Mouse (Mus musculus) limb, embryonic 14.5 days (tissue): ENCODE data around the gene Hist2h2ac. TPM values are rescaled to one million over a fixed set of nuclear protein-coding genes. Genes with fewer than 3 reads are reported as not detected.
"Not testable (repeated sequence)": the region's sequence is repeated elsewhere in the genome, so short reads cannot be mapped to it uniquely, and the experiment has no call there.

Source experiments
- ATAC-seq: fragments of 200-750 bp; cut with Nextera tagmentation; 2 replicates; pipeline ENCODE4 v1.8.0; 2017; ENCODE audit warnings: low read depth, moderate number of reproducible peaks, moderate TSS enrichment; ENCODE audit not compliant: low FRiP score
- DNase-seq: peaks from one replicate; pipeline ENCODE4 v3.0.0-alpha.2; 2015; ENCODE audit warnings: low spot score
- H3K27ac ChIP-seq: fragments of 300-500 bp; sonication (generic); replicated peaks from 2 replicates; pipeline ENCODE4 v1.5.1; 2014; ENCODE audit warnings: low read depth, mild to moderate bottlenecking, low read length, moderate library complexity, mixed read lengths
- H3K27me3 ChIP-seq: fragments of 300-500 bp; sonication (generic); 2 replicates; pipeline ENCODE4 v1.6.1; 2014; ENCODE audit warnings: low read length, mixed read lengths; ENCODE audit not compliant: control insufficient read depth, insufficient read depth
- H3K36me3 ChIP-seq: fragments of 300-500 bp; sonication (generic); 2 replicates; pipeline ENCODE4 v1.6.1; 2014; ENCODE audit warnings: mild to moderate bottlenecking, low read length, moderate library complexity, mixed read lengths; ENCODE audit not compliant: control insufficient read depth, insufficient read depth
- H3K4me1 ChIP-seq: fragments of 300-500 bp; sonication (generic); 2 replicates; pipeline ENCODE4 v1.6.1; 2014; ENCODE audit warnings: antibody characterized with exemption, low read length, mixed read lengths; ENCODE audit not compliant: control insufficient read depth, insufficient read depth
- H3K4me2 ChIP-seq: fragments of 300-500 bp; sonication (generic); replicated peaks from 2 replicates; pipeline ENCODE4 v1.6.1; 2014; ENCODE audit warnings: low read depth, mild to moderate bottlenecking, low read length, moderate library complexity; ENCODE audit not compliant: severe bottlenecking
- H3K4me3 ChIP-seq: fragments of 300-500 bp; sonication (generic); replicated peaks from 2 replicates; pipeline ENCODE4 v1.5.1; 2014; ENCODE audit warnings: low read length
- H3K9ac ChIP-seq: fragments of 300-500 bp; sonication (generic); 2 replicates; pipeline ENCODE4 v1.6.1; 2014; ENCODE audit warnings: mild to moderate bottlenecking, low read depth, low read length, moderate library complexity; ENCODE audit not compliant: severe bottlenecking
- H3K9me3 ChIP-seq: fragments of 300-500 bp; sonication (generic); 2 replicates; pipeline ENCODE4 v1.6.1; 2016; ENCODE audit warnings: low read length; ENCODE audit not compliant: control insufficient read depth
- POLR2A ChIP-seq: fragments of 200-500 bp; IDR thresholded peaks from 2 replicates; pipeline ENCODE4 v1.8.0; 2012; ENCODE audit warnings: inconsistent platforms, mild to moderate bottlenecking, moderate library complexity, borderline replicate concordance; ENCODE audit not compliant: insufficient read depth, insufficient read length; ENCODE audit errors: extremely low read depth
- WGBS: fragments of 180-500 bp; shearing (Covaris S2); extraction: QIAGEN DNeasy Blood & Tissue Kit; methylation state at CpG from one replicate; pipeline ENCODE4 v1.1.7; 2014; 5-methylcytosine and 5-hydroxymethylcytosine counted together
- polyA plus RNA-seq, 2 experiments: library from polyadenylated mRNA; depleted of rRNA in 1 of 2; stranded (reverse) in 1 of 2; unstranded in 1 of 2; fragments of >200 nt; fragmentation: Nextera tagmentation in 1 of 2; extraction: Ambion mirVana in 1 of 2; gene quantifications; 2 replicates each; pipeline versions ENCODE4 v1.2.1 to v1.2.3; 2012 to 2014

Hist2h2ac gene
- polyA plus RNA-seq (2012; rRNA removed): 11.8 and 14.2 TPM in 2 replicates
- 7.0 and 8.9 TPM in 2 replicates for polyA plus RNA-seq (2014; fragmentation: Nextera tagmentation; extraction: Ambion mirVana)

- H3K4me2 ChIP-seq: peak within 1 kb of the TSS; percentile 83
- H3K27me3 ChIP-seq: no peaks in the 10 kb centered on the region
- peak within 1 kb of the TSS; percentile 62 for H3K4me3 ChIP-seq
- peak within 1 kb of the TSS; percentile 84 for H3K9ac ChIP-seq
- H3K27ac ChIP-seq: peak within 1 kb of the TSS; percentile 98
- H3K4me1 ChIP-seq: peaks cover 15% of the 10 kb centered on the region
- WGBS: 1% methylated on average over 41 of the region's 43 CpGs
- DNase-seq (peak; percentile 95), ATAC-seq (peak; percentile 82)
- no peaks in the 10 kb centered on the region for H3K9me3 ChIP-seq
- no peaks in the 10 kb centered on the region for H3K36me3 ChIP-seq
- peak; percentile 93; the same call in 1 of the 2 replicates for TF ChIP-seq POLR2A
These were observed at the start of gene Hist2h2ac, which contains the start of gene Hist2h2be for GRCm38 (mm10) chr3:96220765-96221639. Gene Hist2h2ac, minus strand, starts transcription at chr3:96220880. Gene Hist2h2be, plus strand, starts transcription at chr3:96221119.

- peak within 1 kb of the TSS; percentile 87 for H3K4me2 ChIP-seq
- H3K27me3 ChIP-seq: no peaks in the 10 kb centered on the region
- no peaks in the 10 kb centered on the region for H3K9me3 ChIP-seq
- peak; percentile 95 for ATAC-seq
- H3K27ac ChIP-seq: peak within 1 kb of the TSS; percentile 96
- under 1% methylated on average over 45 of the region's 45 CpGs for WGBS
- peak within 1 kb of the TSS; percentile 53 for H3K4me3 ChIP-seq
- peak; percentile 99; the same call in 1 of the 2 replicates for TF ChIP-seq POLR2A
- no peaks in the 10 kb centered on the region for H3K4me1 ChIP-seq
- DNase-seq: peak; percentile 99
- H3K9ac ChIP-seq: peak within 1 kb of the TSS; percentile 71
- no peaks in the 10 kb centered on the region for H3K36me3 ChIP-seq
These were observed 49.1 kb upstream of the Hist2h2ac start, which contains the start of gene Hist2h2bb for GRCm38 (mm10) chr3:96269511-96270474. Gene Hist2h2bb, plus strand, starts transcription at chr3:96269752.

GRCm38 (mm10) chr3:96268776-96269378, 48.2 kb upstream of the Hist2h2ac start:
- H3K27me3 ChIP-seq, H3K4me1 ChIP-seq, H3K36me3 ChIP-seq, H3K9me3 ChIP-seq, DNase-seq: not testable (repeated sequence)
- peak overlapping the region; percentile 87 for H3K4me2 ChIP-seq
- peak overlapping the region; percentile 58 for H3K9ac ChIP-seq
- H3K4me3 ChIP-seq: peak overlapping the region; percentile 48
- 0% methylated on average over 9 of the region's 44 CpGs for WGBS
- 0 out of 2 replicates have a peak, but pooled peaks have one; percentile 5 for TF ChIP-seq POLR2A
- H3K27ac ChIP-seq: peak overlapping the region; percentile 96
- peak; percentile 20 for ATAC-seq

- peak; percentile 73 for ATAC-seq
- peak within 1 kb of the TSS; percentile 87 for H3K4me2 ChIP-seq
- peak within 1 kb of the TSS; percentile 58 for H3K9ac ChIP-seq
- TF ChIP-seq POLR2A: peak; percentile 92; the same call in 1 of the 2 replicates
- H3K9me3 ChIP-seq: no peaks in the 10 kb centered on the region
- no peaks in the 10 kb centered on the region for H3K27me3 ChIP-seq
- peak; percentile 87 for DNase-seq
- no peaks in the 10 kb centered on the region for H3K36me3 ChIP-seq
- 25% methylated on average over 24 of the region's 30 CpGs for WGBS
- peak within 1 kb of the TSS; percentile 96 for H3K27ac ChIP-seq
- peaks cover 8% of the 10 kb centered on the region for H3K4me1 ChIP-seq
- H3K4me3 ChIP-seq: peak within 1 kb of the TSS; percentile 53
These were observed 47.5 kb upstream of the Hist2h2ac start, which contains the start of gene Hist2h3b for GRCm38 (mm10) chr3:96268051-96268775. Gene Hist2h3b, plus strand, starts transcription at chr3:96268654.
